Mouse (Mus musculus): ENCODE measurements around the gene Wnt1.

Gene Wnt1

DNA sequence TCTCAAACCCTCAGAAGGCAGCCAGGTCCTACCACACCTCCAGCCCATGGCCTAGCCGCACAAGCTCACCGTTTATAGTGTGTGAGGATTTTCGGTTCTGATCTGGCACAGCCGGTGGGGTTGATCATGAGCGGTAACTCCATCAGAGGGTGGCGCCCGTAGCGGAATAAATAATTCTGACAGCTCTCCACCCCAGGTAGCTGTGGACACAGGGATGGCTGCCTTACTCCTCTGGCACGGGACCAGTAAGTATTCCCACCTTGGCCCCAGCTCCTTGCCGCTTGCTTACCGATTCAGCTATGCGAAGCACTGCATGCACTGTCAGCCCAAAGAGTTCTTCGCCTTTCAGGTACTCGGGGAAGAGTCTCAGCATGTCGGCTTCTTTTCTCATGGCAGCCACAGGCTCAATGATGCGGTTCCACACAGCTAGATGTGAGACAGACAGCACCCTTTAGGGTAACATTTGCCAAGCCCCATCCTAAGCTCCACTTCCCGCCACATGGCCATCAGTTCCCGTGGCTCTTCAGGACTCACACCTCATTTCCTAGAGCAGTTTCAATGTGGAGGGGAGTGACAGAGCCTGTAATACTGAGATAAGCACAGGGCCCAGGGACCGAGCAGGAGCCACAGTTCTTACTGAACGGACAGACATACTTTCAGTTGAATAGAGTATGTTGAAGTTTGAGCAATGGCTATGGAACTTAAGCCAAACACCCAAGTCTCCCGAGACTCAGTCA is 47.5 kb downstream of the Wnt1 start:
- DNase-seq (ENCODE audit: low read depth) = peak; percentile 79

DNA sequence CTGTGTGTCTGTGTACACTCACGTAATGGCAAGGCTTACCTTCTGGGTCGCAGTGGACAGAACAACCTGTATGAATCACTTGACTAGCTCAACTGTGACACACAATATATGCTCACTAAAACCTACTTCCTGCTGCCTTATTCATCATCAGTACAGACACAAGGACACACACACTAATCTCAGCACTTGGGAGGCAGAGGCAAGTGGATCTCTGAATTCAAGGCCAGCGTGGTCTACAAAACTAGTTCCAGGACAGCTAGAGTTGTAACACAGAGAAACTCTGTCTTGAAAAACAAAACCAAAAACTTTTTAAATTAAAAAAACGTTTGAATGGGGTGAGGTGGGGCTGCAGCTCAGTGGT is 48.1 kb downstream of the Wnt1 start:
- DNase-seq (ENCODE audit: low read depth) = no peak

DNA sequence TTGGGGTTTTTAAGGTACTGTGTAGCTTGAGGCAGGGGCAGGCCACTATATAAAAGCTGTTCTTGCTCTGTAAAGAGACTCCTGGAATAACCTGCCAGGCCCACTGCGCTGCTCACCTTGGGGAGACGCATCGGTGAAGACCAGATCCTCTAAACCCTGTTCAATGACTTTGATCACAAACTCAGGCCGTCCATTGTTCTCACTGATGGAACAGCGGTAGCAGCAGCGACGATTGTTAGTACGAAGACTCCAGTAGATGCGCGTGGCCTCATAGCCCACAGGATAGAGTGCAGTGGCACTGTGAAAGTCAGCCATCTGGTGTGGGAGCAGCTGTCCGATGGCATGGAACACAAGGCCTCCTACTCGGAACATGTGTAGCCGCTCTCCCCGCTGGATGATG is 49.5 kb downstream of the Wnt1 start:
- no peak for DNase-seq (ENCODE audit: low read depth)

DNA sequence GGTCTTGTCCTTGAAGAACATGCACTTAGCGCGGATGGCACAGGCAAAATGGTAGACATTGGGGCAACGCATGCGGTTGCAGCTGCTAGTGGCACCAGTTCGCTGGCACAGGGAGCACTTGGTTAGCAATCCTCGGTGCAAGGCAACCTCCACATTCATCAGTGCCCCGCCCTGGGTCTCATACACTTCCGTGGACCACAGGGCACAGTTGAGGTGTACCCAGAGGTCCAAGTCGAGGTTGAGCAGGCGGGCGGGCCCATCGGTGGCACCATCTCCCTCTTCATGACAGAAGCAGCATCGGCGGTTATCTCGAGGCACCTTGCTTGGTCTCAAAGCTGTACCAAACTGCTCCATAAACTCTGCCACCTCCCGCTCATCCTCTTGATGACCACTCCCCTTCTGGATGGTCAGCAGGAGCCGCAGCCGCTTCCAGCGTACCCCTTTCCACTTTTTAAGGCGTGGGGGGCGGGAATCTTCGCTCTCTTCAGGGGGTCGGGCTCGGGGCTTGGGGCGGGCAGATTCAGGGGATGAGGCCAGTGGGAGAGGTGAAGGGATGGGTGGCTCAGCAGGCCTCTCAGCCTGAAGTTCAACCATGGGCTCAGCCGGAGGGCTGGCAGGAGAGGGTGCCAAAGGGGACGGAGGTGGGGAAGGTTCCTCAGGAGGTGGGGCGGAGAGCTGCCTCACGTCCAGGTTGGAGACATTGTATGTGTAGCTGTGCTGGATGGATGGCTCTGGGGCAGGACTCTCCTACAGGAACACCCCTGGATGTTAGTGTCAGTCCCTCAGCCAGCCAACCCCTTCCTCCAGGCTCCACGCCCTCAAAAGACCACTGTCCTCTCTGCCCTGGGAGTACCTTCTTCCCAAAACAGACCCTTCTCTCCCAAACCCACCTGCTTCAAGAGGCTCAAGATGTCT is 50.3 kb downstream of the Wnt1 start:
- no peak for DNase-seq (ENCODE audit: low read depth)
